Mouse (Mus musculus) forebrain, postnatal 0 days (tissue): ENCODE measurements around the gene Utrn. TPM values are rescaled to one million over a fixed set of nuclear protein-coding genes. Genes with fewer than 3 reads are reported as not detected.

Experiments
- ATAC-seq: fragments of 200-750 bp; cut with Nextera tagmentation; 2 replicates; pipeline ENCODE4 v1.8.0; 2017; ENCODE audit warnings: mild to moderate bottlenecking, moderate library complexity
- DNase-seq: peaks from one replicate; pipeline ENCODE4 v3.0.0-alpha.2; 2015
- H3K27ac ChIP-seq: fragments of 300-500 bp; sonication (generic); 2 replicates; pipeline ENCODE4 v1.5.1; 2014; ENCODE audit warnings: low read depth, mild to moderate bottlenecking, antibody characterized with exemption, low read length, moderate library complexity, mixed read lengths
- H3K27me3 ChIP-seq: fragments of 300-500 bp; sonication (generic); 2 replicates; pipeline ENCODE4 v1.6.1; 2014; ENCODE audit warnings: mild to moderate bottlenecking, low read length, mixed read lengths; ENCODE audit not compliant: insufficient read depth
- H3K36me3 ChIP-seq: fragments of 300-500 bp; sonication (generic); 2 replicates; pipeline ENCODE4 v1.6.1; 2014; ENCODE audit warnings: mild to moderate bottlenecking, moderate library complexity; ENCODE audit not compliant: insufficient read depth
- H3K4me1 ChIP-seq: fragments of 300-500 bp; sonication (generic); 2 replicates; pipeline ENCODE4 v1.6.1; 2014; ENCODE audit warnings: antibody characterized with exemption; ENCODE audit not compliant: insufficient read depth
- H3K4me2 ChIP-seq: fragments of 300-500 bp; sonication (generic); 2 replicates; pipeline ENCODE4 v1.6.1; 2014; ENCODE audit warnings: low read depth, mild to moderate bottlenecking, moderate library complexity
- H3K4me3 ChIP-seq: fragments of 300-500 bp; sonication (generic); 2 replicates; pipeline ENCODE4 v1.5.1; 2014; ENCODE audit warnings: low read depth, low read length, mixed read lengths
- H3K9ac ChIP-seq: fragments of 300-500 bp; sonication (generic); 2 replicates; pipeline ENCODE4 v1.6.1; 2014; ENCODE audit warnings: mild to moderate bottlenecking
- H3K9me3 ChIP-seq: fragments of 300-500 bp; sonication (generic); 2 replicates; pipeline ENCODE4 v1.6.1; 2016; ENCODE audit warnings: low read length
- CTCF ChIP-seq: sonication (generic); IDR thresholded peaks from 2 replicates; pipeline ENCODE4 v1.5.1; 2016; ENCODE audit warnings: antibody characterized with exemption, control low read depth, low read depth
- WGBS: fragments of 180-500 bp; shearing (Covaris S2); extraction: QIAGEN DNeasy Blood & Tissue Kit; methylation state at CpG from one replicate; pipeline ENCODE4 v1.1.7; 2014; 5-methylcytosine and 5-hydroxymethylcytosine counted together
- polyA plus RNA-seq: library from polyadenylated mRNA; unstranded; fragments of >200 nt; fragmentation: Nextera tagmentation; extraction: Ambion mirVana; gene quantifications from 2 replicates; pipeline ENCODE4 v1.2.1, GENCODE M21; 2015
- total RNA-seq: library from RNA; depleted of rRNA; stranded (reverse); fragments of >200 nt; gene quantifications from 2 replicates; pipeline ENCODE4 v1.2.3, GENCODE M21; 2014

Gene Utrn
- total and polyA plus RNA-seq, 2 experiments from 2014 or later, result 14.2 to 26.8 TPM

DNA sequence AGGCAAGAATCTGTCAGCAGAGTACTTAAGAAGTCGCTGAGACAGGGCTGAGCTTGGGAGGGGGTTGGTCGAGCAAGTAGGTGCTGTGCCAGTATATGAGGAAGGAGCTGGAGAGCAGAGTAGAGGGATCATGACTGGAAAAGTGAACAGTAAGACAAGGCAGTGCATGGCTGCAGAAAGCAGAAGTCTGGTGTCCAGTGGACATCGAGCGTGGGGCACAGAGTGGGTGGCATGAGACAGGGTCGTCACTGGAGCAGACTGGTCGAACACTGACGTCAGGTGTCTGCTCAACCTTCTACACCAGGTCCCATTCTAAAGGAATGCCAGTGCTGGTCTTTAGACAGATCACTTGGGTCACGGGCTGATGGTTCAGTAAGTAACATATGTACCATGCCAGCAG is 371.6 kb downstream of the Utrn start:
- DNase-seq, result no peak
- Histone ChIP-seq H3K4me3 (no peak overlapping the region), H3K27me3 (no peaks in the 10 kb centered on the region), H3K9ac (no peak overlapping the region), H3K27ac (no peak overlapping the region), H3K9me3 (no peaks in the 10 kb centered on the region), H3K36me3 (no peaks in the 10 kb centered on the region), H3K4me1 (no peaks in the 10 kb centered on the region), H3K4me2 (no peak overlapping the region)
- TF ChIP-seq CTCF, result no peak
- no peak for ATAC-seq
- WGBS, result 95% methylated on average over 8 of the region's 8 CpGs

DNA sequence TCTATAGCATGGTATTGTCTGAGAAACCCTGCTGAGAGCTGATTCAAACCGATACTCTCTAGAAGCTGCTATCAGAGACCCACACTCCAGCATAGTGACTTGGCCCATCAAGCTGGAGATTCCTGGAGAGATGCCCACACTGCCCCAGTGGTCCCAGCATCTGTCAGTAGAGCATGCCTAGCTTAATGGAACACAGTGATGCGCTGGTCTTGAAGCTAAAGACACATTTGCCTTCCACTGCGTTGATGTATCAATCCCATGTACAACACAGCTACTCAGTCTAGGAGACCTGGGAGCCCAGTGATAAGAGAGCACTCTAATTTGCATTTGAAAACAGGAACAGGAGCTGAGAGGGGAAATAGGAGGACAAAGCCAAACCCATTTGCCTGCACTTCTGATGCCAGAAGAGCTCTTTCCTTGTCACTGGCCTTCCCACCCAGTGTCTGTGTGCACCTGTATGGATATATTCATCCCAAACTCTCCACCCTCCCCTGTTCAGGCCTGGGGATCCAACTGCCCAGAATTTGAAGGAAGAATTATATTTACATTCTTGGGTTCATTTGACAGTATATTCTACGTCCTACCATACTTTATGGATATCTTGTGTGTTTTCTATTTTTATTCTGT is 379.5 kb downstream of the Utrn start:
- Histone ChIP-seq H3K36me3 (no peaks in the 10 kb centered on the region), H3K4me1 (peaks cover 5% of the 10 kb centered on the region; the same call in 1 of the 2 replicates), H3K27ac (no peak overlapping the region), H3K4me3 (no peak overlapping the region), H3K27me3 (no peaks in the 10 kb centered on the region), H3K9me3 (no peaks in the 10 kb centered on the region), H3K4me2 (no peak overlapping the region), H3K9ac (no peak overlapping the region)
- ATAC-seq, result peak; percentile 20; the same call in 1 of the 2 replicates
- WGBS, result 41% methylated on average over 4 of the region's 4 CpGs
- no peak for TF ChIP-seq CTCF
- DNase-seq, result no peak

DNA sequence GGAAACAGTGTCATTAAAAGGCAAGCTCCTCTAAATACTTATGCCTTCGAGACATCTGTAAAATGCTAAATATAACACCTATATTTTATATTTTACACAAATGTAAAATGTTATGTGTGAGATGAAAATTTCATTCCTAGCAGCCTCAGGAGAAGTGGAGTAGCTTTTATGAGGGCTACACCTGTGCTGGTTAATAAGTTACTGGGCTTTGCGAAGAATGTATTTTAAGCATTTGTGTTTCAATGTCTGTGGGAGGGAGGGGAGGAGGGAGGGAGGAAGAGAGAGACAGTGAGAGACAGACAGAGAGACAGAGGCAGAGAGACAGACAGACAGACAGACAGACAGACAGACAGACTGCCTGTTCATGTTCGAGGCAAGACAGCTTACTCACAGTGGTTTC is 380.6 kb downstream of the Utrn start:
- ATAC-seq (no peak), DNase-seq (no peak)
- no peak overlapping the region for H3K4me2 ChIP-seq
- TF ChIP-seq CTCF, result no peak
- peaks cover 5% of the 10 kb centered on the region; the same call in 1 of the 2 replicates for H3K4me1 ChIP-seq
- no peaks in the 10 kb centered on the region for H3K27me3 ChIP-seq
- no peak overlapping the region for H3K4me3 ChIP-seq
- no peak overlapping the region for H3K27ac ChIP-seq
- no peaks in the 10 kb centered on the region for H3K9me3 ChIP-seq
- H3K9ac ChIP-seq, result no peak overlapping the region
- WGBS, result 82% methylated on average over 3 of the region's 3 CpGs
- H3K36me3 ChIP-seq, result no peaks in the 10 kb centered on the region

DNA sequence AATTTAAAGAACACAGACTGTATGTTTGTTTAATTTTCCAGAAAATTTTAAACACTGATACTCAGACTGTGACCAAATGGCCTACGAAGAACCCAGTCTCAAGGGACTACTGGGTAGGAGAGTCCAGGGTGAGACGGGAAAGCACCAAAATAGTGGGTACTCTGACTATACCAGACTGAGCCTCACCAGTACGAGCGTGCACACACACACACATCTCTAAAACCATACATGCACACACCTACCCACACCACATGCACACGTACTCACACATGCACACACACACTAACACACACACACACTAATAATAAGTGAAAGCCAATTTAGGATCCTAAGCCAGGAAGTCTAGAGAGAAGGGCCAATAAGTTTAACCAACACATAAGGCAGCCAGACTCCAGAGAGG is 381.0 kb downstream of the Utrn start:
- ATAC-seq (no peak), DNase-seq (no peak)
- H3K27ac ChIP-seq, result no peak overlapping the region
- H3K4me2 ChIP-seq, result no peak overlapping the region
- no peaks in the 10 kb centered on the region for H3K36me3 ChIP-seq
- no peak overlapping the region for H3K4me3 ChIP-seq
- H3K9ac ChIP-seq, result no peak overlapping the region
- no peaks in the 10 kb centered on the region for H3K27me3 ChIP-seq
- WGBS, result 92% methylated on average over 5 of the region's 5 CpGs
- no peaks in the 10 kb centered on the region for H3K9me3 ChIP-seq
- H3K4me1 ChIP-seq, result peaks cover 5% of the 10 kb centered on the region; the same call in 1 of the 2 replicates
- no peak for TF ChIP-seq CTCF

DNA sequence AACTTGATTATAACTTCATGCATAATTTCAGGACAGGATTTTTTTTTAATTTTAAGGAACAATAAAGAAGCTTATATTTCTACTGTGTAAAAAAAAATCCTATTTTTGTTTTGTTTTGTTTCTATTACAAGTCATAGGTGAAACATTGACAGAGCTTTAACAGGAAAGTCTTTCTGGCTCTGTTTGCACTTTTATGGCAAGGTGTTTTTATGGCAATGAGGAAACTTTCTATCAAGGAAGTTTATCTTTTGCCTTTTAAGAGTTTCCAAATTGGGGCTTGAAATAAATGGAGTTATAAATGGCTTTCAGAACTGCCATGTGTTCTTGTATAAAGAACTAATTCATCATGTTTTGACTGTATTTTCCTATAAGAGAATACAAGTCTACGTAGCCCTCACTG is 385.7 kb downstream of the Utrn start:
- TF ChIP-seq CTCF, result no peak
- H3K27me3 ChIP-seq, result no peaks in the 10 kb centered on the region
- H3K4me3 ChIP-seq, result no peak overlapping the region
- no peak overlapping the region for H3K9ac ChIP-seq
- no peaks in the 10 kb centered on the region for H3K9me3 ChIP-seq
- no peaks in the 10 kb centered on the region for H3K4me1 ChIP-seq
- H3K36me3 ChIP-seq, result no peaks in the 10 kb centered on the region
- ATAC-seq, result no peak
- DNase-seq, result no peak
- no peak overlapping the region for H3K4me2 ChIP-seq
- 34% methylated on average over 1 of the region's 1 CpGs for WGBS
- H3K27ac ChIP-seq, result no peak overlapping the region

DNA sequence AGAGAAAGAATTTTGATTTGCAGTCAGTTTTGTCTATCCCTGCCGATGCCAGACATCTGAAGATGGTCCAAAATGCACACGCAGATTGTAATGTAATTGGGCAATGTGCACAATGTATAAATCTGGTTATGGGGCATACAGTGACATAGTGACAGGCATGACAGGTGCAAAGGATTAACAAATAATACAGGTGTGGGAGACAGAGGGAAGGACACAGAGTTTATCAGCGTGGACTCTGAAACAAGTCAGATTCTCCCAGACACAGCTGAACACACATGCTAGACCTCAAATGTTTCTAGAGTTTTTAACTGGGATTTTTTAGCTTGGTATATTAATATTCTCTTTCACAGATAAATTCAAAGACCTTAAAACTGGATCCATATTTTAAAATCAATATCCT is 386.2 kb downstream of the Utrn start:
- no peak for TF ChIP-seq CTCF
- Histone ChIP-seq H3K36me3 (no peaks in the 10 kb centered on the region), H3K9me3 (no peaks in the 10 kb centered on the region), H3K9ac (no peak overlapping the region), H3K4me2 (no peak overlapping the region), H3K27me3 (no peaks in the 10 kb centered on the region), H3K4me3 (no peak overlapping the region), H3K4me1 (no peaks in the 10 kb centered on the region), H3K27ac (no peak overlapping the region)
- WGBS, result 81% methylated on average over 3 of the region's 3 CpGs
- ATAC-seq (no peak), DNase-seq (no peak)

DNA sequence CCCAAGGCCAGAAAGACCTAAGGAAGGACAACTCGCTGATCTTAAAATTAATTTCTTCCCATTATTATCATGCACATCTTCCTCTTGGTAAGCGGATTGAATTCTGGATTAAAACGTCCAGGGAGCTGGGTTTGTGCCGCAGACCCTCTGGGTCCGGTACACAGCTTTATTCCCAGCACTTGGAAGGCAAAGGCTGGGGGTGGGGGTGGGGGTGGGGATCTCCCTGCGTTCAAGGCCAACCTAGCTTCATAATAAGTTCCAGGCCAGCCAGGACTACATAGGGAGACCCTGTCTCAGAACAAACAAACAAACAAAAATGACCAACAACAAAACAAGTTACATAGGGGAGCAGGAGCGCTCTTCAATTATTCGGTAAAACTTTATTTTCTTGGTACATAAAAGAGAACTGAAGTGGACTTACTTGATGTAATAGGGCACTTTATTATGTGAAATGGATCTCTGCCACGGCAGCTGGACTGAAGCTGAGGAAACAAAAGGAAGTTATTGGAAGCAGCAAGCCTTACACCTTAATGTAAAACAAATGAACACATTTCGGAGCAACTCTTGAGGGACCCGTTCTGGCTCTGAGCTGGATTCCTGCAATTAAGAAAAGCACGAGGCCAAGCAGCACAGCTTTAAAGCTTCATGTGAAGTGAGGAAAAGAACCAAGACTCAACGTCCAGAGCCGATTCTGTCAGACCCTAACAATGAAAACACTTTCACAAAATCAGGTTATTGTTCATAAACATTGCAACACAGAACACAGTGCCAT is 394.1 kb downstream of the Utrn start:
- TF ChIP-seq CTCF, result no peak
- no peak overlapping the region for H3K4me3 ChIP-seq
- H3K9me3 ChIP-seq, result no peaks in the 10 kb centered on the region
- H3K27ac ChIP-seq, result no peak overlapping the region
- ATAC-seq (no peak), DNase-seq (peak; percentile 9)
- no peak overlapping the region for H3K9ac ChIP-seq
- H3K4me1 ChIP-seq, result no peaks in the 10 kb centered on the region; the same call in 1 of the 2 replicates
- 56% methylated on average over 14 of the region's 14 CpGs for WGBS
- H3K4me2 ChIP-seq, result no peak overlapping the region
- no peaks in the 10 kb centered on the region for H3K36me3 ChIP-seq
- no peaks in the 10 kb centered on the region for H3K27me3 ChIP-seq
